Mouse (Mus musculus): ENCODE measurements around the gene Slc6a12.
A peak's percentile ranks its signal among the peaks of the same experiment; 100 is the strongest.

Slc6a12 gene

GRCm38 (mm10) chr6:121343026-121343770 lies at the start of gene Slc6a12:
TSS of gene Slc6a12 (plus strand) at chr6:121343076.
- no peak for DNase-seq (ENCODE audit: extremely low spot score, low spot score)

- no peak for DNase-seq (ENCODE audit: extremely low spot score, low spot score)
Observed at GRCm38 (mm10) chr6:121299317-121299716, 43.6 kb upstream of the Slc6a12 start.

GRCm38 (mm10) chr6:121299954-121300353 lies 42.9 kb upstream of the Slc6a12 start, which contains the start of gene Slc6a13:
TSS of gene Slc6a13 (plus strand) at chr6:121300227.
- peak; percentile 67 for DNase-seq (ENCODE audit: extremely low spot score, low spot score)

- DNase-seq (ENCODE audit: extremely low spot score, low spot score), result no peak
Observed at GRCm38 (mm10) chr6:121300504-121300903, 42.4 kb upstream of the Slc6a12 start.

- DNase-seq (ENCODE audit: extremely low spot score, low spot score), result no peak
Observed at GRCm38 (mm10) chr6:121303466-121304220, 39.2 kb upstream of the Slc6a12 start.

- DNase-seq (ENCODE audit: extremely low spot score, low spot score), result no peak
Observed at GRCm38 (mm10) chr6:121304630-121305029, 38.2 kb upstream of the Slc6a12 start.

- no peak for DNase-seq (ENCODE audit: extremely low spot score, low spot score)
Observed at GRCm38 (mm10) chr6:121305571-121305970, 37.3 kb upstream of the Slc6a12 start.

GRCm38 (mm10) chr6:121310984-121311383 lies 31.9 kb upstream of the Slc6a12 start:
- no peak for DNase-seq (ENCODE audit: extremely low spot score, low spot score)

- DNase-seq (ENCODE audit: extremely low spot score, low spot score), result no peak
Observed at GRCm38 (mm10) chr6:121319099-121319498, 23.8 kb upstream of the Slc6a12 start.

GRCm38 (mm10) chr6:121322381-121323110 lies 20.3 kb upstream of the Slc6a12 start:
- no peak for DNase-seq (ENCODE audit: extremely low spot score, low spot score)

- no peak for DNase-seq (ENCODE audit: extremely low spot score, low spot score)
Observed at GRCm38 (mm10) chr6:121325298-121325697, 17.6 kb upstream of the Slc6a12 start.

- DNase-seq (ENCODE audit: extremely low spot score, low spot score), result no peak
Observed at GRCm38 (mm10) chr6:121325740-121326139, 17.1 kb upstream of the Slc6a12 start.

GRCm38 (mm10) chr6:121326486-121327069 lies 16.3 kb upstream of the Slc6a12 start:
- DNase-seq (ENCODE audit: extremely low spot score, low spot score), result no peak

GRCm38 (mm10) chr6:121328417-121328884 lies 14.4 kb upstream of the Slc6a12 start:
- no peak for DNase-seq (ENCODE audit: extremely low spot score, low spot score)

- DNase-seq (ENCODE audit: extremely low spot score, low spot score), result peak; percentile 57
Observed at GRCm38 (mm10) chr6:121329848-121330508, 12.9 kb upstream of the Slc6a12 start.

GRCm38 (mm10) chr6:121335841-121336240 lies 7.0 kb upstream of the Slc6a12 start:
- no peak for DNase-seq (ENCODE audit: extremely low spot score, low spot score)

GRCm38 (mm10) chr6:121336558-121336957 lies 6.3 kb upstream of the Slc6a12 start:
- DNase-seq (ENCODE audit: extremely low spot score, low spot score), result no peak

GRCm38 (mm10) chr6:121337229-121337628 lies 5.6 kb upstream of the Slc6a12 start:
- DNase-seq (ENCODE audit: extremely low spot score, low spot score), result no peak

GRCm38 (mm10) chr6:121337770-121338518 lies 4.9 kb upstream of the Slc6a12 start:
- DNase-seq (ENCODE audit: extremely low spot score, low spot score), result peak; percentile 85

GRCm38 (mm10) chr6:121338519-121338896 lies 4.4 kb upstream of the Slc6a12 start:
- no peak for DNase-seq (ENCODE audit: extremely low spot score, low spot score)

All from neural tube, embryonic 10.5 days (tissue).